Mouse (Mus musculus): ENCODE measurements around the gene Pacsin1. TPM values are rescaled to one million over a fixed set of nuclear protein-coding genes. Genes with fewer than 3 reads are reported as not detected.

Gene Pacsin1
- total and polyA plus RNA-seq, 2 experiments from 2014 or later, result 50.3 to 85.2 TPM

DNA sequence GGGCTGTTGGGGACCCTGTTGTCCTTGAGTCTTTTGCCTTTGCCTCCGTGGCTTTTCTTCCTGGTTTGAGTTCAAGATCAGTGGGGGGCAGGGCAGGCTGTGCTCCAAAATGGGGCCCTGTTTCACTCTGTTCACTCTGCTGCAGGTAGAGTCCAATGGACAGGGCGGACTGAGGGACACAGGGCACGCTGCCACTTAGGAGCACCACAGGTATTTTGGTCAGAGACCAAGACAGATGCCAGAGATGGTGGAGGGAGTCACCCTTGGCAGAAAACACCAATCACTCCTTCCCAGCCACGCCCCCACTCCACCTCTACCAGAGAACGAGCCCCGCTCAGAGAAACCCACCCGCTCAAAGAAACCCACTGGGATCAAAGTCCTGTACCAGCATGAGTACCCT is 9.5 kb upstream of the Pacsin1 start:
- Histone ChIP-seq H3K36me3 (ENCODE audit: insufficient read depth, low read length) (no peaks in the 10 kb centered on the region), H3K9me3 (ENCODE audit: low read length) (no peaks in the 10 kb centered on the region), H3K9ac (replicated peaks; ENCODE audit: low read length, poor library complexity, severe bottlenecking) (no peak overlapping the region), H3K4me2 (ENCODE audit: low read depth, low read length, poor library complexity, severe bottlenecking) (no peak overlapping the region), H3K27ac (ENCODE audit: low read depth, low read length) (no peak overlapping the region), H3K4me3 (ENCODE audit: low read depth, low read length) (no peak overlapping the region), H3K4me1 (ENCODE audit: insufficient read depth, low read length) (no peaks in the 10 kb centered on the region), H3K27me3 (ENCODE audit: insufficient read depth, low read length) (no peaks in the 10 kb centered on the region)
- no peak for TF ChIP-seq CTCF (IDR thresholded peaks at IDR 0.05)
- WGBS, result 40% methylated on average over 7 of the region's 7 CpGs
- DNase-seq (ENCODE audit: low spot score) (no peak), ATAC-seq (ENCODE audit: low FRiP score) (no peak)

DNA sequence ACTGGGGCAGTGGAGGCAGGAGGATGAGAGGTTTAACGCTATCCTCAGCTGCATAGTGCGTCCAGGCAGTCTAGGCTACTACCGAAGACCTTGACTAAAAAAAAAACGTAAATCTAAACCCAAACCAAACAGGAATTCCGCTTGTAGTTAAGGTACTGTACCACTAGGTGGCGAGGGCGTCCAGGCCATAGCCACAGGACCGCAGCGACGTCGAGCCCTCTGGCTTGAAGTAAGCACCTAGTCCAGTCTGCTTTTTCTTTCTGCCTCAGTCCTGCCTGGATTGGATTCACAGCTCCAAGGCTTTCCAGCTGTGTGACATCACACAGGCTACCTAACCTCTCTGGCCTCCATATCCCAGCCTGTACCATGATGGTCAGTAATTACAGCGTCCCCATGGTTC is 5.1 kb upstream of the Pacsin1 start:
- WGBS, result 9% methylated on average over 12 of the region's 12 CpGs
- Histone ChIP-seq H3K27me3 (ENCODE audit: insufficient read depth, low read length) (no peaks in the 10 kb centered on the region), H3K9ac (replicated peaks; ENCODE audit: low read length, poor library complexity, severe bottlenecking) (no peak overlapping the region), H3K4me1 (ENCODE audit: insufficient read depth, low read length) (peaks cover 4% of the 10 kb centered on the region; the same call in 1 of the 2 replicates), H3K4me3 (ENCODE audit: low read depth, low read length) (no peak overlapping the region), H3K27ac (ENCODE audit: low read depth, low read length) (no peak overlapping the region), H3K4me2 (ENCODE audit: low read depth, low read length, poor library complexity, severe bottlenecking) (no peak overlapping the region), H3K36me3 (ENCODE audit: insufficient read depth, low read length) (no peaks in the 10 kb centered on the region), H3K9me3 (ENCODE audit: low read length) (no peaks in the 10 kb centered on the region)
- peak; percentile 55 for TF ChIP-seq CTCF (IDR thresholded peaks at IDR 0.05)
- DNase-seq (ENCODE audit: low spot score), result no peak
- ATAC-seq (ENCODE audit: low FRiP score), result no peak

DNA sequence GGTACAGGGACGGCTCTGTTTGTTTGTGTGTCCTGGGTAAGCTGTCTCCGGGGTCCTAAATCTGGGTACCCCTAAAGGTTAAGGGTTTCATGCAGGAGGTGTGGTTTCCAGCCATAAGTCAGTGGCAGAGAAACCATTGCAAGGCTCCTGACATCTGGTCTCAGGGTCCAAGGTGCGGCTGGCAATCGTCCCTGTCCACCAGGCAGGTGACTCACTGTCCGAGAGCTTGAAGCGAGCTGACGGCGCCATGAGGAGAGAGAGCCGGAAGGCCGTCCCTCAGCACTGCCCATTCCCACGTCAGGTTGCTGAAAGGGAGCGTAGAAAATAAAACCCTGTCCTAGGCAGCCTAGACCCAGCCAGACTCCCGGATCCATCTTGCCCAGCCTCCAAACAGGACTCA is 4.7 kb upstream of the Pacsin1 start:
- Histone ChIP-seq H3K27me3 (ENCODE audit: insufficient read depth, low read length) (no peaks in the 10 kb centered on the region), H3K4me3 (ENCODE audit: low read depth, low read length) (no peak overlapping the region), H3K9me3 (ENCODE audit: low read length) (no peaks in the 10 kb centered on the region), H3K4me1 (ENCODE audit: insufficient read depth, low read length) (peaks cover 4% of the 10 kb centered on the region; the same call in 1 of the 2 replicates), H3K4me2 (ENCODE audit: low read depth, low read length, poor library complexity, severe bottlenecking) (no peak overlapping the region), H3K9ac (replicated peaks; ENCODE audit: low read length, poor library complexity, severe bottlenecking) (no peak overlapping the region), H3K36me3 (ENCODE audit: insufficient read depth, low read length) (no peaks in the 10 kb centered on the region), H3K27ac (ENCODE audit: low read depth, low read length) (no peak overlapping the region)
- ATAC-seq (ENCODE audit: low FRiP score), result no peak
- 82% methylated on average over 13 of the region's 13 CpGs for WGBS
- TF ChIP-seq CTCF (IDR thresholded peaks at IDR 0.05), result no peak
- DNase-seq (ENCODE audit: low spot score), result no peak

DNA sequence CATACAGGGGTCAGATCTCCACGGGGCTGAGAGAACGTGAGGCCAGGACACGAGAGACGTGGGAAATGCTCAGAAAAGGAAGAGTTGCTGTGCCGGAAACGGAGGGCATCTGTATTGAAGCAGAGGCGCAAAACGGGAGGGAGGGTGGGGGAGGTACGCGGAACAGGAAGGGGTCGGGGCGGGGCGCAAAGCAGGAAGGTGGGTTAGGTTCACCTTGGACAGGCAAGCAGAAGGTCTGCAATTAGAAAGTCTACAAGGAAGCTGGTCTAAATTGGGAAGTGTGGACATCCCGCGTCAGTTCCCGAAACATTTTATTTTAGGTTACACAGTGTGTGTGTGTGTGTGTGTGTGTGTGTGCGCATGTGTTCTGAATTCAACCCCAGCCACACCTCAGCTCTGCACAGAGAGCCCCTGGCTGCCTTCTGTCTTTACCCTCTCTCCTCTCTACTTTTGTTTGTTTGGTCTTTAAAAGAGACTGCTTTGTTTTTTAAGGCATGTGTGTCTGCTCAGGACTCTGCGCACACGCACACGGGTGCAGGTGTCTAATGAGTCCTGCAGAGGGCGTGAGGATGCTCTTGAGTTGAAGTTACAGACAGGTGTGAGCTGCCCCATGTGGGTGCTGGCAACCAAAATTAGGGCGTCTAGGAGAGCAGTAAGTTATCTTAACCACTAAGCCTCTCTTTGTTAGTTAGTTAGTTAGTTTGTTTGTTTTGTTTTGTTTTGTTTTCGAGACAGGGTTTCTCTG is 3.1 kb upstream of the Pacsin1 start:
- DNase-seq (ENCODE audit: low spot score) (no peak), ATAC-seq (ENCODE audit: low FRiP score) (no peak)
- no peaks in the 10 kb centered on the region for H3K27me3 ChIP-seq (ENCODE audit: insufficient read depth, low read length)
- peaks cover 11% of the 10 kb centered on the region; the same call in 1 of the 2 replicates for H3K4me1 ChIP-seq (ENCODE audit: insufficient read depth, low read length)
- no peak overlapping the region for H3K27ac ChIP-seq (ENCODE audit: low read depth, low read length)
- H3K9ac ChIP-seq (replicated peaks; ENCODE audit: low read length, poor library complexity, severe bottlenecking), result no peak overlapping the region
- H3K4me2 ChIP-seq (ENCODE audit: low read depth, low read length, poor library complexity, severe bottlenecking), result no peak overlapping the region
- H3K36me3 ChIP-seq (ENCODE audit: insufficient read depth, low read length), result no peaks in the 10 kb centered on the region
- TF ChIP-seq CTCF (IDR thresholded peaks at IDR 0.05), result no peak
- no peaks in the 10 kb centered on the region for H3K9me3 ChIP-seq (ENCODE audit: low read length)
- H3K4me3 ChIP-seq (ENCODE audit: low read depth, low read length), result no peak overlapping the region
- 86% methylated on average over 22 of the region's 23 CpGs for whole genome bisulfite sequencing

DNA sequence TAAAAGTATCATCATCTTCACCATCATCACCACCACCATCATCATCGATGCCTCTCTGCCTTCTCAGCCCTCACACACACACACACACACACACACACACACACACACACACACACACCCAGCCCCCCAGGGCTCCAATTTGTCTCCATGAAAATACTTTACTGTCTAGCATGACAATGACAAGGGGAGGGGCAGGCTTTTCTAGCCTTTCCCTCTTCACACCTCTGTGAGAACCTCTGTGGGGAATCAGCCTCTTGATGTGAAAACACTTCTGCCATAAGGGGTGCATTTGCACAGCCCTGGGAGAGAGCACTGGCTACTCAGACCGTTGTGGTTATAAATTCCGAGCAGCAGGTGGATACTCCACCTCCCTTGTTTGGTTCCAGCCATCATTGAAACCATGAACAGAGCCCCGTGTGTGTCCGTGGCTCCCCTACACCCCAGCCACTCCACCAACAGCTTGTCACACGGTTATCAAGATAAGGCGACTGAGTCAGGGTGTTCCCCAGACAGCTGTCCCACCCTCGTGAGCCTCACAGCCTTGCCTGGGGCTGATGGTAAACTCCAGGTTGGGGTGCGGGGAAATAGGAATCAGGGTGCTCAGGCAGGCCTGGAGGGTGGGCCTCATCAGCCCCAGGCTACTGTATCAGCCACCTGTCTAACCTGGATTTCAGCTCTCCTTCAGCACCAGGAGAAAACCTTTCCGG is 1.9 kb upstream of the Pacsin1 start:
- H3K4me3 ChIP-seq (ENCODE audit: low read depth, low read length), result no peak overlapping the region
- H3K27me3 ChIP-seq (ENCODE audit: insufficient read depth, low read length), result no peaks in the 10 kb centered on the region
- no peaks in the 10 kb centered on the region for H3K9me3 ChIP-seq (ENCODE audit: low read length)
- H3K9ac ChIP-seq (replicated peaks; ENCODE audit: low read length, poor library complexity, severe bottlenecking), result no peak overlapping the region
- ATAC-seq (ENCODE audit: low FRiP score) (no peak), DNase-seq (ENCODE audit: low spot score) (no peak)
- no peak overlapping the region for H3K27ac ChIP-seq (ENCODE audit: low read depth, low read length)
- no peak for TF ChIP-seq CTCF (IDR thresholded peaks at IDR 0.05)
- H3K4me2 ChIP-seq (ENCODE audit: low read depth, low read length, poor library complexity, severe bottlenecking), result no peak overlapping the region
- 83% methylated on average over 10 of the region's 10 CpGs for WGBS
- no peaks in the 10 kb centered on the region for H3K36me3 ChIP-seq (ENCODE audit: insufficient read depth, low read length)
- H3K4me1 ChIP-seq (ENCODE audit: insufficient read depth, low read length), result peaks cover 11% of the 10 kb centered on the region; the same call in 1 of the 2 replicates

DNA sequence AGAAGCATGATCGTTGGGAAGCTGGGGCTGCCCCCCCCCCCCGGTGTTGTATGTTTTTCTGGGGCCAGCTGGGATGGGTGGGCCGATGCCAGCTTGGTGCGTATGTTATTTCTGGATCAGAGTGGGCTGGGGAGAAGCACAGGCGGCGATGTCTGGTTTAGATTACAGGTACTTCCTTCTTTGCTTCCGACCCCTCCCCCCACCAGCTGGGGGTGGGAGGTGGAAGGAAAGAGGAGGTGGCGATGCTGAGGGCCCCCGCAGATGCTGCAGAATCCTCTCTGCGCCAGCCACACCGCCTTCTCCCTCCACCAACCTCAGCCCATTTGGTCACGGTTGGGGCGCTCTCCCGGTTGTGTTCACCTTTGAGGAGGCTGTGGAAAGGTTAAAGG is 696 bp downstream of the Pacsin1 start:
- H3K27me3 ChIP-seq (ENCODE audit: insufficient read depth, low read length), result no peaks in the 10 kb centered on the region
- DNase-seq (ENCODE audit: low spot score) (peak; percentile 42), ATAC-seq (ENCODE audit: low FRiP score) (peak; percentile 7)
- H3K9me3 ChIP-seq (ENCODE audit: low read length), result no peaks in the 10 kb centered on the region
- no peaks in the 10 kb centered on the region for H3K36me3 ChIP-seq (ENCODE audit: insufficient read depth, low read length)
- peaks cover 11% of the 10 kb centered on the region; the same call in 1 of the 2 replicates for H3K4me1 ChIP-seq (ENCODE audit: insufficient read depth, low read length)
- peak overlapping the region; percentile 67; the same call in 1 of the 2 replicates for H3K27ac ChIP-seq (ENCODE audit: low read depth, low read length)
- H3K9ac ChIP-seq (replicated peaks; ENCODE audit: low read length, poor library complexity, severe bottlenecking), result peak overlapping the region; percentile 80
- TF ChIP-seq CTCF (IDR thresholded peaks at IDR 0.05), result no peak
- WGBS, result 5% methylated on average over 14 of the region's 14 CpGs
- peak overlapping the region; percentile 71 for H3K4me3 ChIP-seq (ENCODE audit: low read depth, low read length)
- peak overlapping the region; percentile 68 for H3K4me2 ChIP-seq (ENCODE audit: low read depth, low read length, poor library complexity, severe bottlenecking)
